Mouse (Mus musculus) cortical plate, adult 2 months (tissue): ENCODE measurements around the gene AC161166.1. TPM values are rescaled to one million over a fixed set of nuclear protein-coding genes. Genes with fewer than 3 reads are reported as not detected.
A peak's percentile ranks its signal among the peaks of the same experiment; 100 is the strongest.

Experiments used
- H3K27ac ChIP-seq: fragments of 200-500 bp; 2 replicates; pipeline ENCODE4 v1.5.1; 2012; ENCODE audit warnings: low read length, control low read depth, inconsistent platforms; ENCODE audit not compliant: insufficient read depth
- H3K4me1 ChIP-seq: fragments of 200-500 bp; 2 replicates; pipeline ENCODE4 v1.6.1; 2011; ENCODE audit warnings: low read length; ENCODE audit not compliant: control insufficient read depth, insufficient read depth
- H3K4me3 ChIP-seq: fragments of 200-500 bp; 2 replicates; pipeline ENCODE4 v1.5.1; 2011; ENCODE audit warnings: mild to moderate bottlenecking, low read length, control low read depth; ENCODE audit not compliant: insufficient read depth
- CTCF ChIP-seq: fragments of 200-500 bp; IDR thresholded peaks from 2 replicates; pipeline ENCODE4 v1.5.1; 2011; ENCODE audit warnings: mild to moderate bottlenecking, control low read depth, low read length; ENCODE audit not compliant: insufficient read depth; ENCODE audit errors: extremely low read depth
- POLR2A ChIP-seq: fragments of 200-500 bp; IDR thresholded peaks from 2 replicates; pipeline ENCODE4 v1.6.1; 2011; ENCODE audit warnings: mild to moderate bottlenecking, low read length, control low read depth; ENCODE audit not compliant: insufficient read depth; ENCODE audit errors: extremely low read depth
- polyA plus RNA-seq: library from polyadenylated mRNA; depleted of rRNA; stranded (reverse); fragments of >200 nt; gene quantifications from 2 replicates; pipeline ENCODE4 v1.2.3, GENCODE M21; 2012

AC161166.1 gene
- polyA plus RNA-seq, 1 experiment: not detected

DNA sequence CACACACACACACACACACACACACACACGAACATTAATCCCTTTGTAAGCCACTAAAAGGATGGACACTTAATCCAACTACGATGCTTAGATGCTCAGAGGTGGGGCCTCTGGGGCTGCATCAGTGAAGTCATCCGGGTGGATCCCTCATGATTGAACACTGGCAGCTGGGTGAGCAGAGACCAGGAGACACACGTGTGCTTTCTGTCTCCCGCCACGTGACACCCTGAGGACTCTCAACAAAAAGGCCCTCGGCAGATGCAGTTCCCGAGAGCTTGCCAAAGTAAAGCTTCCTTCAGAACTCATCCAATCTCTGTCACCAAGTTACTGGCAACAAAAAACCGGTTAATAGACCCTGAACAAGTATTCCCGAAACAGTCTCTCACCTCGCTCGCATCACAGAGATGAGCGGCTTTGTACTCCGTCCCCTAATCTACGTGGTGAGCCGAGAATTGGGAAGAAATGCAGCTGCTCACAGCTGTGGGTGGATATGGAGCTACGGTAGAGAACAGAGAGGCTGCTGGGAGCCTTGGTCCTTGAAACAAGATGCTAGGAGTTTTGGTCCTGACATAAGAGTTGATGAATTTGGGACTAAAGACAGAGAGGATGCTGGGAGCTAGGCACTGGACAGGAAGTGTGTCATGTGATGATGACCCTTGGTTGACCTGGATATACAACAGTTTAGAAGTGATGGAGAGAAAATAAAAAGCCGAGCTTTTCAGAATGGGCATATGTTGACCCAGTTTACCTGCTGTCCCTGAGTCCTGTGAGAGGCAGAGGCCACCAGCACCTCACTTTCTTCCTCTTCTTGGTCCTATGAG is 31.9 kb downstream of the AC161166.1 start:
- peak overlapping the region; percentile 51; the same call in 1 of the 2 replicates for H3K27ac ChIP-seq
- H3K4me1 ChIP-seq: peaks cover 2% of the 10 kb centered on the region
- no peak for TF ChIP-seq CTCF
- 0 out of 2 replicates have a peak, but pooled peaks have one; percentile 6 for TF ChIP-seq POLR2A
- peak overlapping the region; percentile 61 for H3K4me3 ChIP-seq

DNA sequence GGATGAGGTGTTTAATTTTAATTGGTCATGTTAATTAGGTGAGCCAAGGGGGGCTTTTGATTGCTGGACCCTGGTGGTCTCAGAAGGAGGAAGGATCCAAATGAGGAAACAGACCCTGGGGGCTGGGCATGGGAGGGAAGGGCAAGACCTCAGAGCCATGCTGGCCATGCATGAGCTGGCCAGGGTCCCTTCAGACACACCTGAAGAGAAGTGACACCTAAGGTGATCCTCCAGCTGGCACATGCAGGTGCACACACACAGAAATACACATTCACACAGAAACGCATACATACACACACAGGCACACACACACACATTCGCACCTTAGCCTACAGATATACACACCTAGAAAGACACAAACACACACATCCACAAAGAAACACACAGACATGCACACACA is 32.6 kb downstream of the AC161166.1 start:
- H3K4me3 ChIP-seq: no peak overlapping the region
- no peak overlapping the region for H3K27ac ChIP-seq
- H3K4me1 ChIP-seq: peaks cover 1% of the 10 kb centered on the region; the same call in 1 of the 2 replicates
- TF ChIP-seq CTCF: no peak
- no peak for TF ChIP-seq POLR2A

GRCm38 (mm10) chr7:24478911-24479310 is 33.3 kb downstream of the AC161166.1 start:
- no peak for TF ChIP-seq POLR2A
- TF ChIP-seq CTCF: no peak
- H3K27ac ChIP-seq: no peak overlapping the region
- H3K4me1 ChIP-seq: peaks cover 1% of the 10 kb centered on the region; the same call in 1 of the 2 replicates
- H3K4me3 ChIP-seq: no peak overlapping the region

DNA sequence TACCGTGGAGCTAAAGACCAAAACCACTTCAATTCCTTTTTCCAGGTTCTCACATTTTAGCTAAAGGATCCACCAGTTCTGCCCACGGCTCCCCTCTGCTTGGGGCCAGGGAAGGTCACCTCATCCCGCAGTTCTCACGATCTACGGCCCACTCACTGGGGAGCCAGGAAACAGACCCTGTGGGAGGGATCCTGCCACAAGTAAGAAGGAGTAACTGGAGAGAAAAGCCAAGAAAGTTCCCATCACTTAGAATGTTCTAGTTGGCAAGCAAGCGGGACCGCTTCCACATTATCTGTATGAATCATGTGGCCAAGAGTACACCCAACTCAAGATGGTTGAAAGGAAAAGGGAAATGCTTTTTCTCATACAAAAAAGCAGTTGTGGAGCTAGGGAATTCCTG is 35.4 kb downstream of the AC161166.1 start:
- Histone ChIP-seq H3K4me3 (no peak overlapping the region), H3K4me1 (peaks cover 1% of the 10 kb centered on the region; the same call in 1 of the 2 replicates), H3K27ac (no peak overlapping the region)
- TF ChIP-seq POLR2A (no peak), CTCF (no peak)

DNA sequence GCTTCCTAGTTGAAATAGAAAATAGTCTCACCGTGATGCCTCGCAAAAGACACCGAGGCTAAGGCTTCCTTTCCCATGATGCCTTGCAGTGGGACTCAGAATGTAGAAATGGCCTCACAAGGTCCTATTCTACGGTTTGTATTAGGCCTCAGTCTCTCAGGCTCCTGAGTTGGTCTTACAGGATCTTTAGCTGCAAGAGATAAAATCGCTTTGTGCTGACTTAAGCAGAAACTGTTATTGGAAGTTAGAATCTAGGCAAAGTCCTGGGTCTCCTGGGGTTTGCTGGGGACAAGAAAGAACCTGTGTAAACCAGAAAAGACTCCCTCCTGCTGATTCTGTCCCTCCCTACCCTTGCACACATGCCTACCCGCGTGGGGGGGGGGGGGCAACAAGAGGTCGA is 35.9 kb downstream of the AC161166.1 start:
- TF ChIP-seq POLR2A: no peak
- TF ChIP-seq CTCF: no peak
- Histone ChIP-seq H3K4me1 (peaks cover 1% of the 10 kb centered on the region; the same call in 1 of the 2 replicates), H3K4me3 (no peak overlapping the region), H3K27ac (no peak overlapping the region)

DNA sequence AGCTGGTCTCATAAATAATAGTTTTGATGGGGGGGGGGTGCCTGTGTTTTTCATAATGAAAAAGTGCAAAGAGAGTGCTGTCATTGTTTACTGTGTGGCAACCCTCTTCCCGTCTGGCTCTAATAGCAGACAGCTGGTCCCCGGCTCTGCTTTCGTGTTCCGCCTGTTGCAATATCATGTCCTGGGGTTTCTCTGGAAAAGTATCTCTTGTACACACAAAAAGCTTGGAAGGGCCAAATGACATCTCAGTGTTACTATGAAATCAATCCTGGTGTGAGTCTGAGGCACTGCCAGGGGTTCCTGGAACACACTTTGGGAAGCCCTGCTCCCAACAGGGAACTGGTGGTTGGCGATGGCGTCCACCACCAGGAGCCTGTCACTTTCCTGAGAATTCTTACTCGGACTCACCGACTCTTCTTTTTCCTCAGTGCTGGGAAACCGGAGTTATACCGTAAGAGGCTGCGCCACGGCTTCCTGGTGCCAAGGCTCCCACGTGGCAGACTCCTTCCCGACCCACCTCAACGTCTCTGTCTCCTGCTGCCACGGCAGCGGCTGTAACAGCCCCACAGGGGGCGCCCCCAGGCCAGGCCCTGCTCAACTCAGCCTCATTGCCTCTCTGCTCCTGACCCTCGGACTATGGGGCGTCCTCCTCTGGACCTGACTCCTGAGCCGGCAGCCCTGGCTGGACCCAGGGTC is 37.3 kb downstream of the AC161166.1 start:
- no peak overlapping the region for H3K27ac ChIP-seq
- H3K4me3 ChIP-seq: no peak overlapping the region
- TF ChIP-seq POLR2A (no peak), CTCF (no peak)
- peaks cover 1% of the 10 kb centered on the region; the same call in 1 of the 2 replicates for H3K4me1 ChIP-seq

GRCm38 (mm10) chr7:24473913-24474529 is 38.2 kb downstream of the AC161166.1 start:
- Histone ChIP-seq H3K4me3 (no peak overlapping the region), H3K27ac (no peak overlapping the region), H3K4me1 (peaks cover 1% of the 10 kb centered on the region; the same call in 1 of the 2 replicates)
- TF ChIP-seq POLR2A (no peak), CTCF (peak; percentile 98)

DNA sequence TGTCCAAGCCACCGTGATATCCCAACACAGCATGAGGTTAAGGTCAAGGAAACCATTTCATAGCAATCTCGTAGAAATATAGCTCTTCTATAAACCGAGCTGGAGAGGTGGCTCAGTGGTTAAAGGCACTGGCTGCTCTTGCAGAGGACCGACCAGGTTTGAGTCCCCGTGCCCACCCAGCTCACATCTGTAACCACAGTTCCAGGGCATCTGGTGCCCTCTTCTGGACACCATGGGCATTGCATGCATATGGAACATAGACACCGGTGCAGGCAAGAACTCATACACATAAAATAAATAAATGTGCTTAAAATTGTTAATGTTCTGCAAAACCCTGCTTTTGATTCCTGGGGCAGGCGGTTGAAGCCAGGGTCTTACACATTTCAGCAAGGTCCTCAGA is 39.3 kb downstream of the AC161166.1 start:
- Histone ChIP-seq H3K4me3 (no peak overlapping the region), H3K27ac (no peak overlapping the region), H3K4me1 (peaks cover 1% of the 10 kb centered on the region; the same call in 1 of the 2 replicates)
- peak; percentile 61 for TF ChIP-seq CTCF
- no peak for TF ChIP-seq POLR2A

GRCm38 (mm10) chr7:24472442-24472841 is 39.8 kb downstream of the AC161166.1 start:
- TF ChIP-seq CTCF: no peak
- no peak for TF ChIP-seq POLR2A
- no peak overlapping the region for H3K4me3 ChIP-seq
- no peak overlapping the region for H3K27ac ChIP-seq
- peaks cover 1% of the 10 kb centered on the region; the same call in 1 of the 2 replicates for H3K4me1 ChIP-seq

DNA sequence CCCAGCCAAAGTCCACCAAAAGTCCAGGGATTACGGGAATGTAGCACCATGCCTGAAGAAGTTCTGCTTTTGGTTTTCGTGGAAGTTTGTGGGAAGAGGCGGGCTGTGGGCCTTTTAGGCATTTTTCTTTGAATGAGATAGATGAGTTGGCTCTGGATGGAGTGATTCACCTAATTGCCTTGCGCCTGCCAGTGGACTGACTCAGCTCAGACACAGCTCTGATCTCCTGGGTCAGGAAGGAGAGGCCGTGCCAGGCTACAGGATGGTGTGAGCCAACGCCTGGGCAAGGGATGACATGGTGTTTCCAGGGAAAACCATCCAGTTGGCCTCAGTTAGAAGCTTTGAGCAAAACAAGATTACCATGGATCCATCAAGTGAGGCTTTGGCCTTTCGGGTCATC is 41.9 kb downstream of the AC161166.1 start:
- Histone ChIP-seq H3K4me3 (no peak overlapping the region), H3K27ac (no peak overlapping the region), H3K4me1 (peaks cover 1% of the 10 kb centered on the region; the same call in 1 of the 2 replicates)
- TF ChIP-seq CTCF (no peak), POLR2A (no peak)
